Mouse (Mus musculus) left cerebral cortex, adult 9 months (tissue): ENCODE results near the gene Spns1.
"Not testable (repeated sequence)": the region's sequence is repeated elsewhere in the genome, so short reads cannot be mapped to it uniquely, and the experiment has no call there.

Experiments
- DNase-seq, 2 experiments: peaks; one replicate each; pipeline ENCODE4 v3.0.0; 2022; ENCODE audit warnings: low spot score in 2 of 2

The Spns1 gene

GRCm38 (mm10) chr7:126338906-126339305 lies 38.3 kb downstream of the Spns1 start:
- DNase-seq: no peak

- no peak for DNase-seq
Observed at GRCm38 (mm10) chr7:126335556-126335955, 41.7 kb downstream of the Spns1 start.

DNA sequence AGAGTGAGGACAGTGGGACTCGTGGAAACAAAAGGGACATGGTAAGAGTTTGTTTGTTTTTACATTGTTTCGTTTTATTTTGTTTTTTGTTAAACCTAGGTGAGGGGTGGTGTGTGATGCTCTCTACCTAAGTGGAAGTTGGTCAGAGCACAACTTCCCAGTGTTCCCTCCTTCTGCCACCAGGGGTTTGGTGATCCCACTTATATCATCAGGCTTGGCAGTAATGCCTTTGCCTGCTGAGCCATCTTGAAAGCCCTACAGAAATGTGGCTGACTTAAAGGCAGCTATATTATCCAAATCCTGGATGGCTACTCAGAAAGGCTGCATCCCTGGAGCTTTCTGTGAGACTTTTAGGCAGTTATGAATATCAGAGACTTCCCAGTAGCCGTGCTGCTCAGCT lies 44.6 kb downstream of the Spns1 start:
- no peak for DNase-seq

DNA sequence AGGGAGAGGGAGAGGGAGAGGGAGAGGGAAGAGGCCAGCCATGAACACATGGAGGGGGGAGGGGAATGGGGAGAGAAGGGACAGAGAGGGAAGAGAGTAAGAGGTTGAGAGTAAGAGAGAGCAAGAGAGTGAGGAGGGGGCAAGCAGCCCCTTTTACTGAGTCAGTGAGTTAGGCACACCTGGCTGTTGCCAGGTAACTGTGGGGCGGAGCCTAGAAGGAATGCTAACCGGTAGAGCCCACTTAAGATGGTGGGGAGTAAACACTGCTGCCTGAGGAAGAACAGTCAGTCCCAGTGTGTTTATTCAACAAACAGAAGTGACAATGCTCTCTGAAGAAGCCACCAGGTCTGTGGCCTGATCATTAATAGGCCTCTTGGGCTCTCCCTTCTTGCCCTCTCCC lies 46.6 kb downstream of the Spns1 start:
- no peak for DNase-seq

GRCm38 (mm10) chr7:126329907-126330645 lies 47.2 kb downstream of the Spns1 start:
- DNase-seq: no peak

DNA sequence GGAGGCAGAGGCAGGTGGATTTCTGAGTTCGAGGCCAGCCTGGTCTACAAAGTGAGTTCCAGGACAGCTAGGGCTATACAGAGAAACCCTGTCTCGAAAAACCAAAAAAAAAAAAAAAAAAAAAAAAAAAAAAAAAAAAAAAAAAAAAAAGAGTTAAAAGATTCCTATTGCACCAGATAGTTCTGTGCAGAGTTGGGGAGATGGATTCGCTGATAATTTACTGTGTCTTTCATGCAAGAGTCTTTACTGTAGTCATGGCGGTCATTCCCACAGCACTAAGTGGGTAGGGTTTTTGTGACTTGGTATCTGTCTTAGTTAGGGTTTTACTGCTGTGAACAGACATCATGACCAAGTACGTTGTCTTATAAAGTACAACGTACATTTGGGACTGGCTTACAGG lies 48.4 kb downstream of the Spns1 start:
- DNase-seq: not testable (repeated sequence)

GRCm38 (mm10) chr7:126325576-126326273 lies 51.5 kb downstream of the Spns1 start:
- not testable (repeated sequence) for DNase-seq

GRCm38 (mm10) chr7:126324791-126325190 lies 52.5 kb downstream of the Spns1 start:
- DNase-seq: no peak

DNA sequence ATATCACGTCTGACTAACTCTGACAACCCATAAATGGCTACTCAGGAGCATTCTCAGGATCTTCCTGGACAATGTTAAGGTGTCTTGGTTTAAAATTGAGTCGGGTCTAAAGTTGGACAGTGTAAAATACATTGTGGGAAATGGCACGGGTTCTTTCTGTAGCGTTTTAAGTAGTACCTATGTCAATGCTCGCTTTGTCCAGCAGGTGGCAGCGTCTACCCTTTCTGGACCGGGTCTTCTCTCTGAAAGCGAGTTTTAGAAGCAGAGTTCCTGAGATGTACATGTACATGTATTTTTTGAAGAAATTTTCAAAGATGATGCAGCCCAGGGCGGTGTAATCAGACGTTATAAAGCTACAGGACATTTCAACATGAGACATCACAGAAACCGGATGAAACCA lies 53.5 kb downstream of the Spns1 start:
- DNase-seq: peak in 1 of 2 experiments; percentile 85
